Comparison of ENCODE assay signal across 17 mouse cellular contexts in genomic region chr2:83761506-83761905, GRCm38 (mm10). TPM values are rescaled to one million over a fixed set of nuclear protein-coding genes. Genes with fewer than 3 reads are reported as not detected.
A peak's percentile ranks its signal among the peaks of the same experiment; 100 is the strongest.
DNase-seq lines count a peak whose midpoint lies in the region; ATAC-seq and TF ChIP-seq lines count a peak whose summit lies in the region.
"Had no signal": no experiment of that assay in that cellular context is flagged by ENCODE, and none has a peak within 500 bp of the region (broad histone marks: within the 10 kb centered on the region; RNA-seq: fewer than 3 reads in every experiment).

No protein-coding gene starts in this region.

- peak; percentile 61 for DNase-seq in forebrain, embryonic 14.5 days (ENCODE audit: low spot score)
- DNase-seq in forebrain, embryonic 10.5 days (ENCODE audit: extremely low spot score, low spot score), result no peak
- DNase-seq in midbrain, postnatal 0 days (ENCODE audit: low spot score), result peak; percentile 69
- no peak for DNase-seq in midbrain, embryonic 10.5 days (ENCODE audit: low spot score)
- DNase-seq in cerebellum, postnatal 10 days, result peak; percentile 66 to 72
- DNase-seq in frontal cortex, postnatal 10 days (ENCODE audit: low spot score in 2 of 2), result no peak
- DNase-seq in adrenal gland, adult 18-20 months (ENCODE audit: low spot score in 2 of 2), result no peak
- DNase-seq: adrenal gland, adult 8-10 months; kidney, adult 11 months; kidney, postnatal 14 days; liver; lung, adult 2 months; lung, postnatal 4 days; thymus, postnatal 36 days had no signal

- TF ChIP-seq CTCF in midbrain, postnatal 0 days (IDR thresholded peaks at IDR 0.05), result no peak

- H3K4me2 ChIP-seq in forebrain, embryonic 14.5 days (ENCODE audit: low read length), result no peak overlapping the region
- H3K4me2 ChIP-seq in midbrain, postnatal 0 days (ENCODE audit: low read depth, low read length, poor library complexity, severe bottlenecking), result no peak overlapping the region
- H3K4me2 ChIP-seq: heart, embryonic 15.5 days; hindbrain, embryonic 13.5 days; midbrain, embryonic 13.5 days had no signal

- H3K27ac ChIP-seq in forebrain, embryonic 14.5 days (ENCODE audit: low read depth, low read length), result no peak overlapping the region
- no peak overlapping the region for H3K27ac ChIP-seq in forebrain, embryonic 10.5 days
- H3K27ac ChIP-seq in midbrain, postnatal 0 days (ENCODE audit: low read depth, low read length), result no peak overlapping the region
- no peak overlapping the region for H3K27ac ChIP-seq in midbrain, embryonic 10.5 days (replicated peaks)
- H3K27ac ChIP-seq: heart, embryonic 15.5 days; hindbrain, embryonic 13.5 days; midbrain, embryonic 13.5 days had no signal

- H3K27me3 ChIP-seq in forebrain, embryonic 14.5 days (replicated peaks; ENCODE audit: control insufficient read depth, insufficient read depth, low read length), result no peaks in the 10 kb centered on the region
- no peaks in the 10 kb centered on the region for H3K27me3 ChIP-seq in forebrain, embryonic 10.5 days (ENCODE audit: poor library complexity, severe bottlenecking)
- H3K27me3 ChIP-seq in midbrain, postnatal 0 days (ENCODE audit: insufficient read depth, low read length), result no peaks in the 10 kb centered on the region
- no peaks in the 10 kb centered on the region for H3K27me3 ChIP-seq in midbrain, embryonic 10.5 days (ENCODE audit: low read depth, poor library complexity, severe bottlenecking)
- H3K27me3 ChIP-seq: hindbrain, embryonic 13.5 days; midbrain, embryonic 13.5 days had no signal

- no peaks in the 10 kb centered on the region for H3K36me3 ChIP-seq in forebrain, embryonic 14.5 days (ENCODE audit: control insufficient read depth, insufficient read depth, low read length)
- H3K36me3 ChIP-seq in forebrain, embryonic 10.5 days (replicated peaks), result peaks cover 20% of the 10 kb centered on the region
- H3K36me3 ChIP-seq in midbrain, postnatal 0 days (ENCODE audit: insufficient read depth, low read length), result no peaks in the 10 kb centered on the region
- H3K36me3 ChIP-seq in midbrain, embryonic 10.5 days, result peaks cover 16% of the 10 kb centered on the region
- H3K36me3 ChIP-seq: hindbrain, embryonic 13.5 days; midbrain, embryonic 13.5 days had no signal

- H3K9me3 ChIP-seq in forebrain, embryonic 14.5 days (replicated peaks; ENCODE audit: control insufficient read depth, low read length), result no peaks in the 10 kb centered on the region
- H3K9me3 ChIP-seq in forebrain, embryonic 10.5 days, result no peaks in the 10 kb centered on the region
- no peaks in the 10 kb centered on the region for H3K9me3 ChIP-seq in midbrain, postnatal 0 days (ENCODE audit: low read length)
- H3K9me3 ChIP-seq in midbrain, embryonic 10.5 days (replicated peaks), result no peaks in the 10 kb centered on the region
- H3K9me3 ChIP-seq: heart, embryonic 15.5 days; hindbrain, embryonic 13.5 days; midbrain, embryonic 13.5 days had no signal

- H3K9ac ChIP-seq in forebrain, embryonic 14.5 days (ENCODE audit: low read length), result no peak overlapping the region
- no peak overlapping the region for H3K9ac ChIP-seq in midbrain, postnatal 0 days (replicated peaks; ENCODE audit: low read length, poor library complexity, severe bottlenecking)
- H3K9ac ChIP-seq: heart, embryonic 15.5 days; hindbrain, embryonic 13.5 days; midbrain, embryonic 13.5 days had no signal

- peaks cover 8% of the 10 kb centered on the region for H3K4me1 ChIP-seq in forebrain, embryonic 14.5 days (ENCODE audit: control insufficient read depth, insufficient read depth, low read length)
- peaks cover 16% of the 10 kb centered on the region for H3K4me1 ChIP-seq in forebrain, embryonic 10.5 days
- H3K4me1 ChIP-seq in midbrain, postnatal 0 days (ENCODE audit: insufficient read depth, low read length), result no peaks in the 10 kb centered on the region
- H3K4me1 ChIP-seq in midbrain, embryonic 10.5 days, result peaks cover 13% of the 10 kb centered on the region

- WGBS in forebrain, embryonic 14.5 days, result 64% methylated on average over 2 of the region's 2 CpGs
- WGBS in forebrain, embryonic 10.5 days, result 82% methylated on average over 2 of the region's 2 CpGs
- WGBS in midbrain, postnatal 0 days, result 66% methylated on average over 2 of the region's 2 CpGs
- WGBS in midbrain, embryonic 10.5 days, result 83% methylated on average over 2 of the region's 2 CpGs

- no peak overlapping the region for H3K4me3 ChIP-seq in forebrain, embryonic 14.5 days (ENCODE audit: low read depth, low read length)
- no peak overlapping the region for H3K4me3 ChIP-seq in forebrain, embryonic 10.5 days
- no peak overlapping the region for H3K4me3 ChIP-seq in midbrain, postnatal 0 days (ENCODE audit: low read depth, low read length)
- no peak overlapping the region for H3K4me3 ChIP-seq in midbrain, embryonic 10.5 days
- H3K4me3 ChIP-seq: heart, embryonic 15.5 days; hindbrain, embryonic 13.5 days; midbrain, embryonic 13.5 days had no signal

- peak; percentile 56; the same call in 1 of the 2 replicates for ATAC-seq in forebrain, embryonic 14.5 days
- ATAC-seq in midbrain, postnatal 0 days (ENCODE audit: low FRiP score), result no peak; the same call in 1 of the 2 replicates
- ATAC-seq: midbrain, embryonic 13.5 days had no signal

RNA-seq across cellular contexts. Expression of gene Itgav, which starts 37.3 kb away (rescaled TPM):
- 16.2 and 17.7 TPM in 2 replicates for polyA plus RNA-seq in forebrain, embryonic 14.5 days (2014; fragmentation: Nextera tagmentation; extraction: Ambion mirVana)
- polyA plus RNA-seq in forebrain, embryonic 10.5 days (2016; fragmentation: Nextera tagmentation; extraction: Ambion mirVana), result 35.5 and 35.6 TPM in 2 replicates
- total RNA-seq in midbrain, postnatal 0 days (2014; rRNA removed), result 30.5 and 30.7 TPM in 2 replicates
- 26.7 and 30.8 TPM in 2 replicates for polyA plus RNA-seq in midbrain, postnatal 0 days (2015; fragmentation: Nextera tagmentation; extraction: Ambion mirVana)
- polyA plus RNA-seq in midbrain, embryonic 10.5 days (2016; fragmentation: Nextera tagmentation; extraction: Ambion mirVana), result 28.8 and 29.2 TPM in 2 replicates
- total RNA-seq in adrenal gland, adult 18-20 months (2021), result 100 to 1,000 TPM in 1 of 2 experiments, 10 to 100 TPM in 1; 92.2 to 113 TPM

RNA-seq across cellular contexts. Expression of gene Fam171b, which starts 50.9 kb away (rescaled TPM):
- 55.9 and 66.5 TPM in 2 replicates for polyA plus RNA-seq in forebrain, embryonic 14.5 days (2014; fragmentation: Nextera tagmentation; extraction: Ambion mirVana)
- polyA plus RNA-seq in forebrain, embryonic 10.5 days (2016; fragmentation: Nextera tagmentation; extraction: Ambion mirVana), result 34.4 and 37.5 TPM in 2 replicates
- 98.6 and 116 TPM in 2 replicates for total RNA-seq in midbrain, postnatal 0 days (2014; rRNA removed)
- 91.8 and 97.9 TPM in 2 replicates for polyA plus RNA-seq in midbrain, postnatal 0 days (2015; fragmentation: Nextera tagmentation; extraction: Ambion mirVana)
- polyA plus RNA-seq in midbrain, embryonic 10.5 days (2016; fragmentation: Nextera tagmentation; extraction: Ambion mirVana), result 24.3 and 32.6 TPM in 2 replicates
- 1 to 10 TPM; 4.5 to 5.5 TPM for total RNA-seq in adrenal gland, adult 18-20 months (2021)

Comparison
In these comparisons a context has a peak if more than half of its experiments do, and no peak if none do; other contexts are left out.
1. DNase-seq: peak in forebrain, embryonic 14.5 days (single experiment), midbrain, postnatal 0 days (single experiment) and cerebellum, postnatal 10 days (2 of 2); none in forebrain, embryonic 10.5 days (single experiment), midbrain, embryonic 10.5 days (single experiment), frontal cortex, postnatal 10 days (0 of 2) and adrenal gland, adult 18-20 months (0 of 2).